ENCODE assay signal across 8 mouse cellular contexts in the genomic region with DNA sequence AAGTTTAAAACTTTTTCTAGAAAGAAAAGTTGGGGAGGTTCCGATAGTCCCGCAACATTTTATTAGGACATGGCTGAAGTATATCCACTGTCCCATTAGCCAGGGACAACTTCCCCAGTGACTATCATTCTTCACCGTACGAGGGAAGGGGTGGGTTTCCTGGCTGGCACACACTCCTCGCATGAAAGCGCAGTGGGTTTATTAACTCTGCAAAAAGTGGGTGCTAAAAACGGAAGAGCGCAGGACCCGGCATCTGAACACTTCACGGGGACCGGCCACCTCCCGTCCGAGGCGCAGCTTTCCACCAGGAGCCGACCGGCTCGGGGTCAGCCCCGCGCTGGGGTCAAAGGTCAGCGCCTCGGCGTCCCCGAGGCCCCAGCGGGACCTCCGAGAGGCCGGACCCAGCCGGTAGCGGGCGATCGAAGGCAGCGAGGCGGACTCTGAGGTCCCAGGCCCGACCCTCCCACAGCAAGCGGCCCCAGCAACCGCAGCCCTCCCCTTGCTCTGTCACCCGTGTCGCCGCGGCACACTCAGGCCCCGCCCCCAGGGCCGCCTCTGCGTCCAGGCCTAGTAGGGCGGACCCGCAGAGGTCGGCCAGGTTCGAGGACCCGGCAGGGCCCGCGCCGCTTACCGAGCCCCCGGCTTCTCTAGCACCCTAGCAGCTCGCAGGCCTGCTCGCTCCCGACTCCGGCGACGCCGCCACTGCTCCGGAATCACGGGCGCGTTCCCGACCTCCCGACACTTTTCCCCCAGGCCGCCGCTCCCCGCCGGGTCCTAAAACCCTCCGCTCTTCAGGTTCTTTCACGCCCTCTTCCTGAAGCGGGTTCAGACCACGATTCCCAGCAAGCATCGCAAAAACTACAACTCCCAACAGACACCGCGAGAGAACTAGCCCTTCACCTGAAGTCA. TPM values are rescaled to one million over a fixed set of nuclear protein-coding genes. Genes with fewer than 3 reads are reported as not detected.
DNase-seq lines count a peak whose midpoint lies in the region; ATAC-seq lines count a peak whose summit lies in the region.

A gene (minus strand): TSS at position 704 of the 909 bp plus-strand sequence.

- H3K36me3 ChIP-seq in hindbrain, embryonic 11.5 days (ENCODE audit: control insufficient read depth, insufficient read depth, low read length): no peaks in the 10 kb centered on the region

- H3K9me3 ChIP-seq in hindbrain, embryonic 11.5 days (ENCODE audit: control insufficient read depth, low read length): no peaks in the 10 kb centered on the region

- DNase-seq in Muller cell, postnatal 12 days (ENCODE audit: inconsistent ontology term): peak; percentile 98
- DNase-seq in cerebellum, adult 9-11 months: peak; percentile 95
- peak; percentile 91 to 96 for DNase-seq in frontal cortex, adult 2 months (ENCODE audit: extremely low spot score in 1 of 2, low spot score in 1 of 2)
- DNase-seq in hindbrain, embryonic 11.5 days (ENCODE audit: low spot score): peak; percentile 97
- DNase-seq in layer of hippocampus, postnatal 10 days (ENCODE audit: low spot score in 2 of 2): peak; percentile 92 to 93
- DNase-seq in lung, postnatal 10 days: peak; percentile 96
- DNase-seq in ovary, postnatal 36 days (ENCODE audit: low spot score): peak; percentile 89
- peak; percentile 93 for DNase-seq in thymus, postnatal 25 days

- peak within 1 kb of the TSS; percentile 92 for H3K27ac ChIP-seq in hindbrain, embryonic 11.5 days (ENCODE audit: low read depth, low read length)

- ATAC-seq in hindbrain, embryonic 11.5 days (ENCODE audit: low FRiP score): peak; percentile 94

- H3K4me2 ChIP-seq in hindbrain, embryonic 11.5 days (replicated peaks; ENCODE audit: low read depth, low read length): peak within 1 kb of the TSS; percentile 62

- WGBS in hindbrain, embryonic 11.5 days: 1% methylated on average over 63 of the region's 76 CpGs

- peak within 1 kb of the TSS; percentile 84 for H3K9ac ChIP-seq in hindbrain, embryonic 11.5 days (ENCODE audit: low read depth, low read length)

- H3K4me3 ChIP-seq in hindbrain, embryonic 11.5 days (ENCODE audit: low read depth, low read length): peak within 1 kb of the TSS; percentile 71

- H3K4me1 ChIP-seq in hindbrain, embryonic 11.5 days (replicated peaks; ENCODE audit: control insufficient read depth, insufficient read depth, low read length): no peaks in the 10 kb centered on the region

- H3K27me3 ChIP-seq in hindbrain, embryonic 11.5 days (ENCODE audit: control insufficient read depth, insufficient read depth, low read length): no peaks in the 10 kb centered on the region

RNA-seq across cellular contexts. Expression of the gene that starts here (rescaled TPM):
- polyA plus RNA-seq in frontal cortex, adult 2 months (2012; rRNA removed): 14.9 and 16.2 TPM in 2 replicates
- 13.7 and 15.3 TPM in 2 replicates for polyA plus RNA-seq in hindbrain, embryonic 11.5 days (2014; fragmentation: Nextera tagmentation; extraction: Ambion mirVana)
- total RNA-seq in layer of hippocampus, postnatal 10 days (2021): 10 to 100 TPM; 21.5 to 26.0 TPM

Comparison
In these comparisons a context has a peak if more than half of its experiments do, and no peak if none do; other contexts are left out.
1. Peak in every context shown above with its lines: DNase-seq, ATAC-seq, H3K4me3 ChIP-seq and H3K27ac ChIP-seq.